Mouse (Mus musculus) mammary gland, adult 2 months (tissue): ENCODE measurements around the gene Gm20736. TPM values are rescaled to one million over a fixed set of nuclear protein-coding genes. Genes with fewer than 3 reads are reported as not detected.

Experiments used
- polyA plus RNA-seq: library from polyadenylated mRNA; depleted of rRNA; stranded (reverse); fragments of >200 nt; gene quantifications from 2 replicates; pipeline ENCODE4 v1.2.3, GENCODE M21; 2012; ENCODE audit warnings: low replicate concordance; rRNA removed

Gene Gm20736
- polyA plus RNA-seq: not detected in 2 replicates

GRCm38 (mm10) chrY:65377390-65377789 is at the start of gene Gm20736:
Gm20736 (plus strand) TSS chrY:65377690.

Other genes starting within 250 kb of the Gm20736 start
- gene Gm20924, start 170.2 kb upstream of the Gm20736 start, polyA plus RNA-seq: not detected in 2 replicates